Mouse (Mus musculus): ENCODE data around the gene Creld1. TPM values are rescaled to one million over a fixed set of nuclear protein-coding genes. Genes with fewer than 3 reads are reported as not detected.
A peak's percentile ranks its signal among the peaks of the same experiment; 100 is the strongest.

The Creld1 gene
- polyA plus RNA-seq, 1 experiment from 2014 or later: 37.2 TPM

- H3K36me3 ChIP-seq (ENCODE audit: control insufficient read depth, insufficient read depth, low read length): peaks cover 44% of the 10 kb centered on the region
- H3K9ac ChIP-seq (ENCODE audit: low read length): no peak overlapping the region
- H3K4me3 ChIP-seq (ENCODE audit: low read depth, low read length): no peak overlapping the region
- peaks cover 2% of the 10 kb centered on the region; the same call in 1 of the 2 replicates for H3K4me1 ChIP-seq (ENCODE audit: control insufficient read depth, insufficient read depth, low read length)
- no peak overlapping the region for H3K27ac ChIP-seq (ENCODE audit: low read depth, low read length)
- no peak for DNase-seq (ENCODE audit: low spot score)
- WGBS: 77% methylated on average over 24 of the region's 24 CpGs
- no peaks in the 10 kb centered on the region for H3K9me3 ChIP-seq (replicated peaks; ENCODE audit: control insufficient read depth, low read length)
- H3K27me3 ChIP-seq (replicated peaks; ENCODE audit: control insufficient read depth, insufficient read depth, low read length): no peaks in the 10 kb centered on the region
- ATAC-seq: no peak
- no peak overlapping the region for H3K4me2 ChIP-seq (ENCODE audit: low read length)
Measured at GRCm38 (mm10) chr6:113492101-113492864, 9.2 kb downstream of the Creld1 start.

- ATAC-seq: peak; percentile 84
- peaks cover 29% of the 10 kb centered on the region for H3K36me3 ChIP-seq (ENCODE audit: control insufficient read depth, insufficient read depth, low read length)
- H3K4me3 ChIP-seq (ENCODE audit: low read depth, low read length): peak overlapping the region; percentile 32
- H3K4me1 ChIP-seq (ENCODE audit: control insufficient read depth, insufficient read depth, low read length): peaks cover 2% of the 10 kb centered on the region; the same call in 1 of the 2 replicates
- no peaks in the 10 kb centered on the region for H3K9me3 ChIP-seq (replicated peaks; ENCODE audit: control insufficient read depth, low read length)
- 0 out of 2 replicates have a peak overlapping the region, but pooled peaks have one; percentile 33 for H3K27ac ChIP-seq (ENCODE audit: low read depth, low read length)
- peak; percentile 73 for DNase-seq (ENCODE audit: low spot score)
- 1% methylated on average over 53 of the region's 54 CpGs for WGBS
- H3K4me2 ChIP-seq (ENCODE audit: low read length): peak overlapping the region; percentile 54
- no peaks in the 10 kb centered on the region for H3K27me3 ChIP-seq (replicated peaks; ENCODE audit: control insufficient read depth, insufficient read depth, low read length)
- peak overlapping the region; percentile 52 for H3K9ac ChIP-seq (ENCODE audit: low read length)
Measured at GRCm38 (mm10) chr6:113494258-113494788, 11.2 kb downstream of the Creld1 start.

GRCm38 (mm10) chr6:113495071-113495675, 12.1 kb downstream of the Creld1 start:
- 69% methylated on average over 28 of the region's 28 CpGs for WGBS
- Histone ChIP-seq H3K36me3 (ENCODE audit: control insufficient read depth, insufficient read depth, low read length) (peaks cover 20% of the 10 kb centered on the region), H3K4me2 (ENCODE audit: low read length) (peak overlapping the region; percentile 54), H3K9ac (ENCODE audit: low read length) (peak overlapping the region; percentile 32; the same call in 1 of the 2 replicates), H3K27ac (ENCODE audit: low read depth, low read length) (no peak overlapping the region), H3K27me3 (replicated peaks; ENCODE audit: control insufficient read depth, insufficient read depth, low read length) (no peaks in the 10 kb centered on the region), H3K4me3 (ENCODE audit: low read depth, low read length) (peak overlapping the region; percentile 32; the same call in 1 of the 2 replicates), H3K9me3 (replicated peaks; ENCODE audit: control insufficient read depth, low read length) (no peaks in the 10 kb centered on the region), H3K4me1 (ENCODE audit: control insufficient read depth, insufficient read depth, low read length) (peaks cover 2% of the 10 kb centered on the region; the same call in 1 of the 2 replicates)
- no peak for ATAC-seq
- DNase-seq (ENCODE audit: low spot score): no peak

GRCm38 (mm10) chr6:113499346-113499745, 16.2 kb downstream of the Creld1 start:
- DNase-seq (ENCODE audit: low spot score): no peak
- Histone ChIP-seq H3K9me3 (replicated peaks; ENCODE audit: control insufficient read depth, low read length) (no peaks in the 10 kb centered on the region), H3K27me3 (replicated peaks; ENCODE audit: control insufficient read depth, insufficient read depth, low read length) (no peaks in the 10 kb centered on the region), H3K27ac (ENCODE audit: low read depth, low read length) (no peak overlapping the region), H3K4me1 (ENCODE audit: control insufficient read depth, insufficient read depth, low read length) (peaks cover 5% of the 10 kb centered on the region; the same call in 1 of the 2 replicates), H3K4me2 (ENCODE audit: low read length) (no peak overlapping the region), H3K36me3 (ENCODE audit: control insufficient read depth, insufficient read depth, low read length) (no peaks in the 10 kb centered on the region), H3K4me3 (ENCODE audit: low read depth, low read length) (no peak overlapping the region), H3K9ac (ENCODE audit: low read length) (no peak overlapping the region)
- WGBS: 86% methylated on average over 6 of the region's 6 CpGs
- no peak for ATAC-seq

GRCm38 (mm10) chr6:113501388-113502084, 18.4 kb downstream of the Creld1 start, which contains the start of gene Prrt3:
TSS of gene Prrt3 (minus strand) at chr6:113501931.
- no peaks in the 10 kb centered on the region for H3K36me3 ChIP-seq (ENCODE audit: control insufficient read depth, insufficient read depth, low read length)
- 1% methylated on average over 32 of the region's 32 CpGs for WGBS
- DNase-seq (ENCODE audit: low spot score): peak; percentile 84
- peak; percentile 94 for ATAC-seq
- peak within 1 kb of the TSS; percentile 76 for H3K4me2 ChIP-seq (ENCODE audit: low read length)
- peak within 1 kb of the TSS; percentile 51 for H3K4me3 ChIP-seq (ENCODE audit: low read depth, low read length)
- H3K9ac ChIP-seq (ENCODE audit: low read length): peak within 1 kb of the TSS; percentile 74
- H3K27ac ChIP-seq (ENCODE audit: low read depth, low read length): peak within 1 kb of the TSS; percentile 27; the same call in 1 of the 2 replicates
- no peaks in the 10 kb centered on the region for H3K27me3 ChIP-seq (replicated peaks; ENCODE audit: control insufficient read depth, insufficient read depth, low read length)
- H3K4me1 ChIP-seq (ENCODE audit: control insufficient read depth, insufficient read depth, low read length): peaks cover 3% of the 10 kb centered on the region; the same call in 1 of the 2 replicates
- H3K9me3 ChIP-seq (replicated peaks; ENCODE audit: control insufficient read depth, low read length): no peaks in the 10 kb centered on the region

- no peak for DNase-seq (ENCODE audit: low spot score)
- Histone ChIP-seq H3K9ac (ENCODE audit: low read length) (no peak overlapping the region), H3K4me2 (ENCODE audit: low read length) (no peak overlapping the region), H3K4me3 (ENCODE audit: low read depth, low read length) (no peak overlapping the region), H3K27me3 (replicated peaks; ENCODE audit: control insufficient read depth, insufficient read depth, low read length) (no peaks in the 10 kb centered on the region), H3K27ac (ENCODE audit: low read depth, low read length) (no peak overlapping the region), H3K4me1 (ENCODE audit: control insufficient read depth, insufficient read depth, low read length) (peaks cover 3% of the 10 kb centered on the region; the same call in 1 of the 2 replicates), H3K9me3 (replicated peaks; ENCODE audit: control insufficient read depth, low read length) (no peaks in the 10 kb centered on the region), H3K36me3 (ENCODE audit: control insufficient read depth, insufficient read depth, low read length) (no peaks in the 10 kb centered on the region)
- no peak for ATAC-seq
- WGBS: 48% methylated on average over 2 of the region's 2 CpGs
Measured at GRCm38 (mm10) chr6:113502801-113503200, 19.7 kb downstream of the Creld1 start.

- DNase-seq (ENCODE audit: low spot score) (no peak), ATAC-seq (no peak)
- Histone ChIP-seq H3K4me3 (ENCODE audit: low read depth, low read length) (no peak overlapping the region), H3K27me3 (replicated peaks; ENCODE audit: control insufficient read depth, insufficient read depth, low read length) (no peaks in the 10 kb centered on the region), H3K9ac (ENCODE audit: low read length) (no peak overlapping the region), H3K9me3 (replicated peaks; ENCODE audit: control insufficient read depth, low read length) (no peaks in the 10 kb centered on the region), H3K36me3 (ENCODE audit: control insufficient read depth, insufficient read depth, low read length) (no peaks in the 10 kb centered on the region), H3K27ac (ENCODE audit: low read depth, low read length) (no peak overlapping the region), H3K4me1 (ENCODE audit: control insufficient read depth, insufficient read depth, low read length) (peaks cover 3% of the 10 kb centered on the region; the same call in 1 of the 2 replicates), H3K4me2 (ENCODE audit: low read length) (no peak overlapping the region)
- 100% methylated on average over 1 of the region's 1 CpGs for WGBS
Measured at GRCm38 (mm10) chr6:113505689-113506088, 22.6 kb downstream of the Creld1 start.

- no peak overlapping the region for H3K4me2 ChIP-seq (ENCODE audit: low read length)
- H3K36me3 ChIP-seq (ENCODE audit: control insufficient read depth, insufficient read depth, low read length): no peaks in the 10 kb centered on the region
- ATAC-seq: no peak
- H3K9ac ChIP-seq (ENCODE audit: low read length): no peak overlapping the region
- H3K4me1 ChIP-seq (ENCODE audit: control insufficient read depth, insufficient read depth, low read length): no peaks in the 10 kb centered on the region
- H3K9me3 ChIP-seq (replicated peaks; ENCODE audit: control insufficient read depth, low read length): no peaks in the 10 kb centered on the region
- H3K4me3 ChIP-seq (ENCODE audit: low read depth, low read length): no peak overlapping the region
- H3K27ac ChIP-seq (ENCODE audit: low read depth, low read length): no peak overlapping the region
- no peak for DNase-seq (ENCODE audit: low spot score)
- no peaks in the 10 kb centered on the region for H3K27me3 ChIP-seq (replicated peaks; ENCODE audit: control insufficient read depth, insufficient read depth, low read length)
Measured at GRCm38 (mm10) chr6:113507130-113507529, 24.0 kb downstream of the Creld1 start.

Data from forebrain, embryonic 14.5 days (tissue).